Mouse (Mus musculus): ENCODE measurements at regions not wholly inside any gene's neighbourhood (a gene's known extent, or its start where the extent isn't known, plus 50 kb on each side); places are given as distances from the start of the nearest gene placed in this dataset.

GRCm38 (mm10) chr3:120189606-120190005 lies 405.3 kb upstream of the Ptbp2 start:
- Histone ChIP-seq H3ac (ENCODE audit: control insufficient read depth, insufficient read length, low read depth) (no peak overlapping the region), H3K27me3 (ENCODE audit: control insufficient read depth, insufficient read depth, insufficient read length) (no peaks in the 10 kb centered on the region), H3K36me3 (ENCODE audit: control insufficient read depth, insufficient read depth) (no peaks in the 10 kb centered on the region), H3K4me3 (ENCODE audit: insufficient read depth, poor library complexity, severe bottlenecking) (no peak overlapping the region), H3K79me2 (ENCODE audit: control insufficient read depth, insufficient read depth) (no peaks in the 10 kb centered on the region), H3K79me3 (ENCODE audit: low read depth) (no peaks in the 10 kb centered on the region)
- TF ChIP-seq CTCF (IDR thresholded peaks at IDR 0.05; ENCODE audit: control insufficient read depth, insufficient read depth, insufficient read length), result no peak
- TF ChIP-seq MAX (IDR thresholded peaks at IDR 0.05), result no peak
- TF ChIP-seq CEBPB (IDR thresholded peaks at IDR 0.05; ENCODE audit: low read depth), result no peak
- TF ChIP-seq MYOD1 (IDR thresholded peaks at IDR 0.05; ENCODE audit: control insufficient read depth, insufficient read length, low read depth), result no peak
- no peak for TF ChIP-seq USF1 (IDR thresholded peaks at IDR 0.05; ENCODE audit: low read depth)
- TF ChIP-seq FOSL1 (IDR thresholded peaks at IDR 0.05; ENCODE audit: insufficient read depth, low read length, poor library complexity, severe bottlenecking), result no peak
- no peak for TF ChIP-seq MYOG (IDR thresholded peaks at IDR 0.05; ENCODE audit: control insufficient read depth, extremely low read depth, insufficient read length)

GRCm38 (mm10) chr3:120180931-120181610 lies 396.8 kb upstream of the Ptbp2 start:
- H3ac ChIP-seq (ENCODE audit: control insufficient read depth, insufficient read length, low read depth), result no peak overlapping the region

GRCm38 (mm10) chr3:120175632-120176031 lies 391.4 kb upstream of the Ptbp2 start:
- H3ac ChIP-seq (ENCODE audit: control insufficient read depth, insufficient read length, low read depth), result no peak overlapping the region
- H3K27me3 ChIP-seq (ENCODE audit: control insufficient read depth, insufficient read depth, insufficient read length), result no peaks in the 10 kb centered on the region
- H3K36me3 ChIP-seq (ENCODE audit: control insufficient read depth, insufficient read depth), result no peaks in the 10 kb centered on the region
- TF ChIP-seq CEBPB (IDR thresholded peaks at IDR 0.05; ENCODE audit: low read depth) (peak; percentile 99), FOSL1 (IDR thresholded peaks at IDR 0.05; ENCODE audit: insufficient read depth, low read length, poor library complexity, severe bottlenecking) (peak; percentile 46), MAX (IDR thresholded peaks at IDR 0.05) (no peak)
- H3K79me2 ChIP-seq (ENCODE audit: control insufficient read depth, insufficient read depth), result no peaks in the 10 kb centered on the region
- no peaks in the 10 kb centered on the region for H3K79me3 ChIP-seq (ENCODE audit: low read depth)
- no peak overlapping the region for H3K4me3 ChIP-seq (ENCODE audit: insufficient read depth, poor library complexity, severe bottlenecking)

More at GRCm38 (mm10) chr3:120180931-120181610, 396.8 kb upstream of the Ptbp2 start:
- H3K4me3 ChIP-seq (ENCODE audit: insufficient read depth, poor library complexity, severe bottlenecking), result no peak overlapping the region
- no peaks in the 10 kb centered on the region for H3K27me3 ChIP-seq (ENCODE audit: control insufficient read depth, insufficient read depth, insufficient read length)
- H3K36me3 ChIP-seq (ENCODE audit: control insufficient read depth, insufficient read depth), result no peaks in the 10 kb centered on the region
- no peaks in the 10 kb centered on the region for H3K79me3 ChIP-seq (ENCODE audit: low read depth)
- no peaks in the 10 kb centered on the region for H3K79me2 ChIP-seq (ENCODE audit: control insufficient read depth, insufficient read depth)
- TF ChIP-seq FOSL1 (IDR thresholded peaks at IDR 0.05; ENCODE audit: insufficient read depth, low read length, poor library complexity, severe bottlenecking) (no peak), MYOD1 (IDR thresholded peaks at IDR 0.05; ENCODE audit: control insufficient read depth, insufficient read length, low read depth) (no peak), CEBPB (IDR thresholded peaks at IDR 0.05; ENCODE audit: low read depth) (no peak), MYOG (IDR thresholded peaks at IDR 0.05; ENCODE audit: control insufficient read depth, extremely low read depth, insufficient read length) (no peak), CTCF (IDR thresholded peaks at IDR 0.05; ENCODE audit: control insufficient read depth, insufficient read depth, insufficient read length) (no peak), MAX (IDR thresholded peaks at IDR 0.05) (no peak), USF1 (IDR thresholded peaks at IDR 0.05; ENCODE audit: low read depth) (no peak)
